8 mouse cellular contexts compared by ENCODE assay signal in the genomic region with DNA sequence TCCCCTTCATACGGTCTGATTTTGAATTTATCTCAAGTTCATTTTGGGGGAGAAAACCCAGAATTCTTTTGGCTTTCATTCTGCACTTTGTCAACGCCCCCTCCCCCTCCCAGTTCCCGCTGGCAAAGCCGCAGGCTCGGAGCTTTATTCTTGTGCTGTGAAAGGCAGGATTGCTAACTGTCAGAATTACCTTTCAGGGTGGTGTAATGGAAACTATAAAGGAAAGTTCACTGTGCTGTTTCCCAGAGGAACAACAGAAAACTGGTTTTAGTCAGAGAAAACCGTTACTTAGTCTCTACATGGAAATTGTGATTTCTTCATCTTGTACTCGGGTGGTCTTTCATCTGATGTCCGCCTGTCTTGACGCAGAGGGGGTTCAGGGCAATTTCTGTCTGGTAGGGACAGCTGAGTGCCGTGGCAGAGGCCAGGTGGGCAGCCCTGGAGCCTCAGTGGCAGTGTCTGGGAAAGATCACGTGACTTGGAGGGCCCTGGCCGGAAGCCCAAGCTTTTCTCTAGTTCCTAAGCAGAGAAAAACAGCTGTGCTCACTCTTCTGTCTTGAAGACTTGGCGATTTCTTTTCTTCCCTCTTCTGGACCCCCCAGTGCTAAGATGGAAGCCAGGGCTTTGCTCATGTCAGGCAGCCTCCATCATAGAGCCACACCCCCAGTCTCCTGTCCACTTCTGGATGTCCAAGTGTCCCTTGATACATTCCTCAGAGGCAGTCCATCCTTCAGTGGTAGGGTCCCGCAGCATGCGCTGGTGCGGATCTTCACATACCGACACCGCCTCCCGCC.
DNase-seq lines count a peak whose midpoint lies in the region; ATAC-seq and TF ChIP-seq lines count a peak whose summit lies in the region.

No protein-coding gene starts in this region.

- WGBS in embryonic facial prominence, embryonic 13.5 days, result 34% methylated on average over 19 of the region's 19 CpGs
- WGBS in midbrain, embryonic 11.5 days, result 39% methylated on average over 19 of the region's 19 CpGs

- H3K9ac ChIP-seq in embryonic facial prominence, embryonic 13.5 days, result 0 out of 2 replicates have a peak overlapping the region, but pooled peaks have one; percentile 27
- peak overlapping the region; percentile 9; the same call in 1 of the 2 replicates for H3K9ac ChIP-seq in midbrain, embryonic 11.5 days (ENCODE audit: low read length)

- peaks cover 35% of the 10 kb centered on the region for H3K27me3 ChIP-seq in embryonic facial prominence, embryonic 13.5 days
- no peaks in the 10 kb centered on the region for H3K27me3 ChIP-seq in midbrain, embryonic 11.5 days (ENCODE audit: control insufficient read depth, insufficient read depth, low read length)

- H3K4me1 ChIP-seq in embryonic facial prominence, embryonic 13.5 days, result peaks cover 30% of the 10 kb centered on the region
- peaks cover 42% of the 10 kb centered on the region for H3K4me1 ChIP-seq in midbrain, embryonic 11.5 days (ENCODE audit: control insufficient read depth, insufficient read depth, low read length)

- peak; percentile 94 for DNase-seq in heart, adult 11 months
- DNase-seq in heart, postnatal 25 days (ENCODE audit: low spot score), result no peak
- peak; percentile 37 to 42 for DNase-seq in heart, postnatal 14 days
- DNase-seq in midbrain, embryonic 11.5 days (ENCODE audit: low spot score, missing footprints), result peak; percentile 90
- no peak for DNase-seq in thymus, postnatal 4 days
- no peak for DNase-seq in layer of hippocampus, adult 2 months (ENCODE audit: low spot score in 2 of 2)

- TF ChIP-seq CTCF in layer of hippocampus, adult 2 months (conservative IDR thresholded peaks at IDR 0.05), result no peak

- H3K9me3 ChIP-seq in embryonic facial prominence, embryonic 13.5 days, result no peaks in the 10 kb centered on the region
- H3K9me3 ChIP-seq in midbrain, embryonic 11.5 days (ENCODE audit: control insufficient read depth, low read length), result no peaks in the 10 kb centered on the region

- peak overlapping the region; percentile 17; the same call in 1 of the 2 replicates for H3K4me3 ChIP-seq in embryonic facial prominence, embryonic 13.5 days
- H3K4me3 ChIP-seq in midbrain, embryonic 11.5 days (ENCODE audit: low read depth, low read length), result no peak overlapping the region
- no peak overlapping the region; the same call in 1 of the 2 replicates for H3K4me3 ChIP-seq in layer of hippocampus, adult 2 months

- peak overlapping the region; percentile 22; the same call in 1 of the 2 replicates for H3K27ac ChIP-seq in embryonic facial prominence, embryonic 13.5 days
- no peak overlapping the region for H3K27ac ChIP-seq in midbrain, embryonic 11.5 days (ENCODE audit: low read depth, low read length)
- H3K27ac ChIP-seq in layer of hippocampus, adult 2 months, result no peak overlapping the region

- H3K4me2 ChIP-seq in embryonic facial prominence, embryonic 13.5 days, result peak overlapping the region; percentile 53
- peak overlapping the region; percentile 23 for H3K4me2 ChIP-seq in midbrain, embryonic 11.5 days

- intact Hi-C loops in heart, postnatal 25 days (cut with DNase I), result no loop called here
- intact Hi-C loops in heart, postnatal 14 days (cut with DNase I), result no loop called here

- no peaks in the 10 kb centered on the region for H3K36me3 ChIP-seq in embryonic facial prominence, embryonic 13.5 days
- H3K36me3 ChIP-seq in midbrain, embryonic 11.5 days (ENCODE audit: control insufficient read depth, insufficient read depth, low read length), result no peaks in the 10 kb centered on the region

- no peak for ATAC-seq in embryonic facial prominence, embryonic 13.5 days (ENCODE audit: insufficient number of reproducible peaks, insufficient read depth, low FRiP score, low TSS enrichment, low read depth)
- peak; percentile 60 for ATAC-seq in midbrain, embryonic 11.5 days (ENCODE audit: low FRiP score)
- no peak for ATAC-seq in megakaryocyte, adult 5-6 weeks (ENCODE audit: poor library complexity, severe bottlenecking)

Comparison
In these comparisons a context has a peak if more than half of its experiments do, and no peak if none do; other contexts are left out.
1. DNase-seq: peak in heart, adult 11 months (single experiment), heart, postnatal 14 days (2 of 2) and midbrain, embryonic 11.5 days (single experiment); none in heart, postnatal 25 days (single experiment), thymus, postnatal 4 days (single experiment) and layer of hippocampus, adult 2 months (0 of 2).